Comparison of ENCODE assay signal across 19 mouse cellular contexts in genomic region chr6:36832207-36832606, GRCm38 (mm10). TPM values are rescaled to one million over a fixed set of nuclear protein-coding genes. Genes with fewer than 3 reads are reported as not detected.
"Had no signal": no experiment of that assay in that cellular context is flagged by ENCODE, and none has a peak within 500 bp of the region (broad histone marks: within the 10 kb centered on the region; RNA-seq: fewer than 3 reads in every experiment).

No protein-coding gene starts in this region.

- H3K4me3 ChIP-seq: left cerebral cortex, adult 2 months; limb, embryonic 13.5 days; liver, embryonic 13.5 days; neural tube, embryonic 12.5 days; neural tube, embryonic 15.5 days had no signal

- H3K27me3 ChIP-seq: limb, embryonic 13.5 days; liver, embryonic 13.5 days; neural tube, embryonic 12.5 days; neural tube, embryonic 15.5 days had no signal

- H3K36me3 ChIP-seq: limb, embryonic 13.5 days; liver, embryonic 13.5 days; neural tube, embryonic 12.5 days; neural tube, embryonic 15.5 days had no signal

- DNase-seq: kidney, adult 11 months; kidney, adult 8-10 months; kidney, postnatal 14 days; layer of hippocampus, postnatal 36 days; left cerebral cortex, postnatal 4 days; liver, embryonic 13.5 days; lung, adult 2 months; lung, postnatal 14 days; lung, postnatal 4 days; midbrain, embryonic 14.5 days; right cerebral cortex, adult 18-20 months; right cerebral cortex, postnatal 14 days; right cerebral cortex, postnatal 4 days; thymus, postnatal 36 days had no signal

RNA-seq across cellular contexts. Expression of gene Ptn, which starts 22.2 kb away (rescaled TPM):
- total RNA-seq: liver, adult 2 months had no signal
- polyA plus RNA-seq: liver, adult 2 months had no signal
